Mouse (Mus musculus) intestine, embryonic 15.5 days (tissue): Measurements from ENCODE around the gene Nav2. TPM values are rescaled to one million over a fixed set of nuclear protein-coding genes. Genes with fewer than 3 reads are reported as not detected.

Experiments used
- ATAC-seq: fragments of 200-750 bp; cut with Nextera tagmentation; 2 replicates; pipeline ENCODE4 v1.8.0; 2017; ENCODE audit warnings: moderate TSS enrichment, moderate library complexity
- H3K27ac ChIP-seq: fragments of 300-500 bp; sonication (generic); 2 replicates; pipeline ENCODE4 v1.5.1; 2015; ENCODE audit warnings: mild to moderate bottlenecking, inconsistent platforms
- H3K27me3 ChIP-seq: fragments of 300-500 bp; sonication (generic); replicated peaks from 2 replicates; pipeline ENCODE4 v1.6.1; 2015; ENCODE audit warnings: inconsistent platforms
- H3K36me3 ChIP-seq: fragments of 300-500 bp; sonication (generic); 2 replicates; pipeline ENCODE4 v1.6.1; 2015; ENCODE audit warnings: inconsistent platforms
- H3K4me1 ChIP-seq: fragments of 300-500 bp; sonication (generic); replicated peaks from 2 replicates; pipeline ENCODE4 v1.6.1; 2015; ENCODE audit warnings: inconsistent platforms
- H3K4me2 ChIP-seq: fragments of 300-500 bp; sonication (generic); replicated peaks from 2 replicates; pipeline ENCODE4 v1.6.1; 2015; ENCODE audit warnings: mild to moderate bottlenecking, inconsistent platforms
- H3K4me3 ChIP-seq: fragments of 300-500 bp; sonication (generic); replicated peaks from 2 replicates; pipeline ENCODE4 v1.5.1; 2015; ENCODE audit warnings: inconsistent platforms
- H3K9ac ChIP-seq: fragments of 300-500 bp; sonication (generic); 2 replicates; pipeline ENCODE4 v1.6.1; 2015; ENCODE audit warnings: inconsistent platforms
- H3K9me3 ChIP-seq: fragments of 300-500 bp; sonication (generic); 2 replicates; pipeline ENCODE4 v1.6.1; 2016; ENCODE audit warnings: inconsistent platforms
- WGBS: fragments of 180-500 bp; shearing (Covaris S2); methylation state at CpG from one replicate; pipeline ENCODE4 v1.1.7; 2015; 5-methylcytosine and 5-hydroxymethylcytosine counted together
- polyA plus RNA-seq: library from polyadenylated mRNA; unstranded; fragments of >200 nt; fragmentation: Nextera tagmentation; extraction: Ambion mirVana; gene quantifications from 2 replicates; pipeline ENCODE4 v1.2.1, GENCODE M21; 2015

Gene Nav2
- polyA plus RNA-seq, 1 experiment from 2014 or later = 17.7 TPM

GRCm38 (mm10) chr7:49278531-49278930 lies 370.0 kb downstream of the Nav2 start:
- no peak for ATAC-seq

GRCm38 (mm10) chr7:49280427-49280826 lies 371.9 kb downstream of the Nav2 start:
- no peaks in the 10 kb centered on the region for H3K27me3 ChIP-seq
- H3K27ac ChIP-seq = no peak overlapping the region
- no peak overlapping the region for H3K4me2 ChIP-seq
- WGBS = 61% methylated on average over 5 of the region's 5 CpGs
- H3K4me1 ChIP-seq = peaks cover 18% of the 10 kb centered on the region
- H3K9ac ChIP-seq = no peak overlapping the region
- no peaks in the 10 kb centered on the region for H3K36me3 ChIP-seq
- H3K9me3 ChIP-seq = no peaks in the 10 kb centered on the region
- ATAC-seq = no peak
- H3K4me3 ChIP-seq = no peak overlapping the region

More at GRCm38 (mm10) chr7:49278531-49278930, 370.0 kb downstream of the Nav2 start:
- Histone ChIP-seq H3K27ac (no peak overlapping the region), H3K4me2 (no peak overlapping the region), H3K9me3 (no peaks in the 10 kb centered on the region), H3K9ac (no peak overlapping the region), H3K27me3 (no peaks in the 10 kb centered on the region), H3K4me3 (no peak overlapping the region), H3K4me1 (0 out of 2 replicates have a peak, but pooled peaks cover 4% of the 10 kb centered on the region), H3K36me3 (no peaks in the 10 kb centered on the region)
- 47% methylated on average over 2 of the region's 2 CpGs for WGBS

- Histone ChIP-seq H3K4me3 (no peak overlapping the region), H3K27me3 (no peaks in the 10 kb centered on the region), H3K36me3 (no peaks in the 10 kb centered on the region), H3K27ac (no peak overlapping the region), H3K9me3 (no peaks in the 10 kb centered on the region), H3K4me2 (no peak overlapping the region), H3K9ac (no peak overlapping the region), H3K4me1 (peaks cover 18% of the 10 kb centered on the region)
- WGBS = 78% methylated on average over 7 of the region's 7 CpGs
- ATAC-seq = no peak
These were observed 373.9 kb downstream of the Nav2 start for GRCm38 (mm10) chr7:49282446-49282845.

GRCm38 (mm10) chr7:49283507-49284361 lies 375.2 kb downstream of the Nav2 start:
- peak overlapping the region; percentile 32 for H3K27ac ChIP-seq
- ATAC-seq = peak; percentile 94
- H3K4me2 ChIP-seq = no peak overlapping the region

GRCm38 (mm10) chr7:49288186-49288585 lies 379.7 kb downstream of the Nav2 start:
- no peaks in the 10 kb centered on the region for H3K27me3 ChIP-seq
- no peak overlapping the region for H3K4me2 ChIP-seq
- no peaks in the 10 kb centered on the region for H3K36me3 ChIP-seq
- WGBS = 39% methylated on average over 8 of the region's 8 CpGs
- no peak for ATAC-seq
- no peak overlapping the region for H3K27ac ChIP-seq
- peaks cover 21% of the 10 kb centered on the region for H3K4me1 ChIP-seq
- no peaks in the 10 kb centered on the region for H3K9me3 ChIP-seq
- H3K9ac ChIP-seq = no peak overlapping the region
- no peak overlapping the region for H3K4me3 ChIP-seq

More at GRCm38 (mm10) chr7:49283507-49284361, 375.2 kb downstream of the Nav2 start:
- Histone ChIP-seq H3K36me3 (no peaks in the 10 kb centered on the region), H3K9ac (no peak overlapping the region), H3K27me3 (no peaks in the 10 kb centered on the region), H3K4me3 (no peak overlapping the region), H3K4me1 (peaks cover 18% of the 10 kb centered on the region), H3K9me3 (no peaks in the 10 kb centered on the region)
- WGBS = 17% methylated on average over 11 of the region's 11 CpGs

- Histone ChIP-seq H3K9me3 (no peaks in the 10 kb centered on the region), H3K9ac (no peak overlapping the region), H3K27me3 (no peaks in the 10 kb centered on the region), H3K36me3 (no peaks in the 10 kb centered on the region), H3K4me2 (no peak overlapping the region), H3K4me1 (peaks cover 10% of the 10 kb centered on the region; the same call in 1 of the 2 replicates), H3K4me3 (no peak overlapping the region), H3K27ac (0 out of 2 replicates have a peak overlapping the region, but pooled peaks have one; percentile 13)
- 72% methylated on average over 4 of the region's 4 CpGs for whole genome bisulfite sequencing
- peak; percentile 44 for ATAC-seq
These were observed 381.8 kb downstream of the Nav2 start for GRCm38 (mm10) chr7:49290308-49290707.

GRCm38 (mm10) chr7:49291208-49291892 lies 382.8 kb downstream of the Nav2 start:
- Histone ChIP-seq H3K9ac (no peak overlapping the region), H3K36me3 (no peaks in the 10 kb centered on the region), H3K27ac (peak overlapping the region; percentile 82), H3K4me1 (peaks cover 10% of the 10 kb centered on the region; the same call in 1 of the 2 replicates), H3K4me3 (no peak overlapping the region), H3K27me3 (no peaks in the 10 kb centered on the region), H3K9me3 (no peaks in the 10 kb centered on the region), H3K4me2 (peak overlapping the region; percentile 45)
- 73% methylated on average over 8 of the region's 8 CpGs for WGBS
- ATAC-seq = peak; percentile 85

- Histone ChIP-seq H3K36me3 (no peaks in the 10 kb centered on the region), H3K9me3 (no peaks in the 10 kb centered on the region), H3K4me3 (no peak overlapping the region), H3K4me1 (peaks cover 23% of the 10 kb centered on the region), H3K27ac (no peak overlapping the region), H3K4me2 (no peak overlapping the region), H3K27me3 (no peaks in the 10 kb centered on the region), H3K9ac (no peak overlapping the region)
- ATAC-seq = no peak
- 80% methylated on average over 3 of the region's 3 CpGs for WGBS
These were observed 388.6 kb downstream of the Nav2 start for GRCm38 (mm10) chr7:49297148-49297547.

- Histone ChIP-seq H3K4me3 (no peak overlapping the region), H3K4me1 (peaks cover 22% of the 10 kb centered on the region), H3K9ac (no peak overlapping the region), H3K36me3 (no peaks in the 10 kb centered on the region), H3K9me3 (no peaks in the 10 kb centered on the region), H3K27me3 (no peaks in the 10 kb centered on the region), H3K4me2 (no peak overlapping the region), H3K27ac (no peak overlapping the region)
- WGBS = 23% methylated on average over 4 of the region's 4 CpGs
- peak; percentile 48 for ATAC-seq
These were observed 389.9 kb downstream of the Nav2 start for GRCm38 (mm10) chr7:49298431-49298839.

- WGBS = 79% methylated on average over 6 of the region's 6 CpGs
- H3K4me1 ChIP-seq = peaks cover 33% of the 10 kb centered on the region
- H3K27ac ChIP-seq = no peak overlapping the region
- ATAC-seq = no peak
- no peak overlapping the region for H3K9ac ChIP-seq
- H3K4me3 ChIP-seq = no peak overlapping the region
- H3K27me3 ChIP-seq = no peaks in the 10 kb centered on the region
- no peaks in the 10 kb centered on the region for H3K36me3 ChIP-seq
- no peak overlapping the region for H3K4me2 ChIP-seq
- no peaks in the 10 kb centered on the region for H3K9me3 ChIP-seq
These were observed 393.0 kb downstream of the Nav2 start for GRCm38 (mm10) chr7:49301487-49301886.

- Histone ChIP-seq H3K27ac (peak overlapping the region; percentile 37), H3K9ac (peak overlapping the region; percentile 54), H3K36me3 (0 out of 2 replicates have a peak, but pooled peaks cover 2% of the 10 kb centered on the region), H3K4me3 (peak overlapping the region; percentile 46), H3K9me3 (no peaks in the 10 kb centered on the region), H3K4me2 (peak overlapping the region; percentile 90), H3K27me3 (no peaks in the 10 kb centered on the region), H3K4me1 (peaks cover 21% of the 10 kb centered on the region)
- WGBS = 6% methylated on average over 31 of the region's 31 CpGs
- peak; percentile 70 for ATAC-seq
These were observed 395.3 kb downstream of the Nav2 start for GRCm38 (mm10) chr7:49303600-49304411.

- Histone ChIP-seq H3K4me2 (no peak overlapping the region), H3K9ac (no peak overlapping the region), H3K4me3 (no peak overlapping the region), H3K36me3 (0 out of 2 replicates have a peak, but pooled peaks cover 2% of the 10 kb centered on the region), H3K9me3 (no peaks in the 10 kb centered on the region), H3K27me3 (no peaks in the 10 kb centered on the region), H3K27ac (no peak overlapping the region), H3K4me1 (peaks cover 16% of the 10 kb centered on the region; the same call in 1 of the 2 replicates)
- 90% methylated on average over 6 of the region's 6 CpGs for WGBS
- no peak for ATAC-seq
These were observed 399.2 kb downstream of the Nav2 start for GRCm38 (mm10) chr7:49307717-49308116.
